Mouse (Mus musculus) lung, embryonic 15.5 days (tissue): ENCODE data around the gene Mok. TPM values are rescaled to one million over a fixed set of nuclear protein-coding genes. Genes with fewer than 3 reads are reported as not detected.

Experiments
- ATAC-seq: fragments of 200-750 bp; cut with Nextera tagmentation; 2 replicates; pipeline ENCODE4 v1.8.0; 2017; ENCODE audit warnings: moderate number of reproducible peaks, borderline replicate concordance; ENCODE audit not compliant: low FRiP score, low TSS enrichment; ENCODE audit errors: extremely low read depth
- H3K27ac ChIP-seq: fragments of 300-500 bp; sonication (generic); 2 replicates; pipeline ENCODE4 v1.5.1; 2015; ENCODE audit warnings: moderate library complexity, mild to moderate bottlenecking, inconsistent platforms
- H3K27me3 ChIP-seq: fragments of 300-500 bp; sonication (generic); 2 replicates; pipeline ENCODE4 v1.6.1; 2015; ENCODE audit warnings: inconsistent platforms
- H3K36me3 ChIP-seq: fragments of 300-500 bp; sonication (generic); 2 replicates; pipeline ENCODE4 v1.6.1; 2015; ENCODE audit warnings: inconsistent platforms
- H3K4me1 ChIP-seq: fragments of 300-500 bp; sonication (generic); 2 replicates; pipeline ENCODE4 v1.6.1; 2015; ENCODE audit warnings: inconsistent platforms
- H3K4me2 ChIP-seq: fragments of 300-500 bp; sonication (generic); 2 replicates; pipeline ENCODE4 v1.6.1; 2015; ENCODE audit warnings: inconsistent platforms, mild to moderate bottlenecking, moderate library complexity
- H3K4me3 ChIP-seq: fragments of 300-500 bp; sonication (generic); 2 replicates; pipeline ENCODE4 v1.5.1; 2015; ENCODE audit warnings: mild to moderate bottlenecking, inconsistent platforms
- H3K9ac ChIP-seq: fragments of 300-500 bp; sonication (generic); 2 replicates; pipeline ENCODE4 v1.6.1; 2015; ENCODE audit warnings: inconsistent platforms
- H3K9me3 ChIP-seq: fragments of 300-500 bp; sonication (generic); 2 replicates; pipeline ENCODE4 v1.6.1; 2016; ENCODE audit warnings: inconsistent platforms
- WGBS: fragments of 180-500 bp; shearing (Covaris S2); methylation state at CpG from one replicate; pipeline ENCODE4 v1.1.7; 2015; 5-methylcytosine and 5-hydroxymethylcytosine counted together
- polyA plus RNA-seq: library from polyadenylated mRNA; unstranded; fragments of >200 nt; fragmentation: Nextera tagmentation; extraction: Ambion mirVana; gene quantifications from 2 replicates; pipeline ENCODE4 v1.2.1, GENCODE M21; 2015

The Mok gene
- polyA plus RNA-seq, 1 experiment from 2014 or later = 7.4 TPM

- Histone ChIP-seq H3K36me3 (no peaks in the 10 kb centered on the region), H3K4me3 (peak overlapping the region; percentile 62), H3K27me3 (no peaks in the 10 kb centered on the region), H3K4me1 (peaks cover 23% of the 10 kb centered on the region), H3K9ac (peak overlapping the region; percentile 54), H3K4me2 (peak overlapping the region; percentile 84), H3K27ac (peak overlapping the region; percentile 85), H3K9me3 (no peaks in the 10 kb centered on the region)
- under 1% methylated on average over 36 of the region's 36 CpGs for WGBS
- ATAC-seq = peak; percentile 93
These were observed 4.6 kb upstream of the Mok start for GRCm38 (mm10) chr12:110845131-110845880.

GRCm38 (mm10) chr12:110844227-110845130, 3.7 kb upstream of the Mok start:
- H3K9me3 ChIP-seq = no peaks in the 10 kb centered on the region
- peak overlapping the region; percentile 49 for H3K9ac ChIP-seq
- H3K4me3 ChIP-seq = peak overlapping the region; percentile 62
- peak overlapping the region; percentile 85 for H3K27ac ChIP-seq
- H3K27me3 ChIP-seq = no peaks in the 10 kb centered on the region
- under 1% methylated on average over 42 of the region's 42 CpGs for WGBS
- peak; percentile 31; the same call in 1 of the 2 replicates for ATAC-seq
- no peaks in the 10 kb centered on the region for H3K36me3 ChIP-seq
- H3K4me2 ChIP-seq = peak overlapping the region; percentile 84
- H3K4me1 ChIP-seq = peaks cover 23% of the 10 kb centered on the region

GRCm38 (mm10) chr12:110843194-110844048, 2.7 kb upstream of the Mok start:
- no peaks in the 10 kb centered on the region for H3K9me3 ChIP-seq
- 0 out of 2 replicates have a peak overlapping the region, but pooled peaks have one; percentile 85 for H3K27ac ChIP-seq
- 17% methylated on average over 32 of the region's 32 CpGs for WGBS
- no peaks in the 10 kb centered on the region for H3K36me3 ChIP-seq
- ATAC-seq = no peak
- peak overlapping the region; percentile 49 for H3K9ac ChIP-seq
- H3K4me3 ChIP-seq = peak overlapping the region; percentile 62
- peaks cover 23% of the 10 kb centered on the region for H3K4me1 ChIP-seq
- no peaks in the 10 kb centered on the region for H3K27me3 ChIP-seq
- peak overlapping the region; percentile 84 for H3K4me2 ChIP-seq

- Histone ChIP-seq H3K27me3 (no peaks in the 10 kb centered on the region), H3K4me2 (no peak overlapping the region), H3K4me1 (peaks cover 23% of the 10 kb centered on the region), H3K9me3 (no peaks in the 10 kb centered on the region), H3K36me3 (no peaks in the 10 kb centered on the region), H3K9ac (no peak overlapping the region), H3K27ac (no peak overlapping the region), H3K4me3 (no peak overlapping the region; the same call in 1 of the 2 replicates)
- 70% methylated on average over 5 of the region's 5 CpGs for WGBS
- ATAC-seq = no peak
These were observed 1.2 kb upstream of the Mok start for GRCm38 (mm10) chr12:110841731-110842493.

- no peak for ATAC-seq
- Histone ChIP-seq H3K4me3 (no peak overlapping the region), H3K36me3 (no peaks in the 10 kb centered on the region), H3K4me1 (peaks cover 2% of the 10 kb centered on the region; the same call in 1 of the 2 replicates), H3K27ac (no peak overlapping the region), H3K27me3 (no peaks in the 10 kb centered on the region), H3K9me3 (no peaks in the 10 kb centered on the region), H3K9ac (no peak overlapping the region), H3K4me2 (no peak overlapping the region)
- WGBS = 83% methylated on average over 8 of the region's 8 CpGs
These were observed 2.9 kb downstream of the Mok start for GRCm38 (mm10) chr12:110837850-110838249.

- Histone ChIP-seq H3K4me2 (no peak overlapping the region), H3K9ac (no peak overlapping the region), H3K4me1 (peaks cover 2% of the 10 kb centered on the region; the same call in 1 of the 2 replicates), H3K27me3 (no peaks in the 10 kb centered on the region), H3K27ac (peak overlapping the region; percentile 32), H3K4me3 (no peak overlapping the region), H3K36me3 (no peaks in the 10 kb centered on the region), H3K9me3 (no peaks in the 10 kb centered on the region)
- 41% methylated on average over 5 of the region's 5 CpGs for WGBS
- no peak for ATAC-seq
These were observed 3.4 kb downstream of the Mok start for GRCm38 (mm10) chr12:110837192-110837841.

- no peak for ATAC-seq
- no peaks in the 10 kb centered on the region for H3K9me3 ChIP-seq
- WGBS = 35% methylated on average over 6 of the region's 6 CpGs
- H3K36me3 ChIP-seq = no peaks in the 10 kb centered on the region
- H3K4me3 ChIP-seq = no peak overlapping the region
- peak overlapping the region; percentile 32 for H3K27ac ChIP-seq
- no peak overlapping the region for H3K4me2 ChIP-seq
- no peak overlapping the region for H3K9ac ChIP-seq
- H3K4me1 ChIP-seq = peaks cover 2% of the 10 kb centered on the region; the same call in 1 of the 2 replicates
- H3K27me3 ChIP-seq = no peaks in the 10 kb centered on the region
These were observed 4.0 kb downstream of the Mok start for GRCm38 (mm10) chr12:110836729-110837128.

- Histone ChIP-seq H3K27me3 (no peaks in the 10 kb centered on the region), H3K4me3 (no peak overlapping the region), H3K9ac (no peak overlapping the region), H3K4me2 (no peak overlapping the region), H3K4me1 (no peaks in the 10 kb centered on the region; the same call in 1 of the 2 replicates), H3K9me3 (no peaks in the 10 kb centered on the region), H3K36me3 (no peaks in the 10 kb centered on the region), H3K27ac (no peak overlapping the region)
- WGBS = 92% methylated on average over 3 of the region's 3 CpGs
- no peak for ATAC-seq
These were observed 5.6 kb downstream of the Mok start for GRCm38 (mm10) chr12:110835182-110835581.

- Histone ChIP-seq H3K27me3 (no peaks in the 10 kb centered on the region), H3K9ac (no peak overlapping the region), H3K36me3 (no peaks in the 10 kb centered on the region), H3K27ac (no peak overlapping the region), H3K4me1 (no peaks in the 10 kb centered on the region), H3K9me3 (no peaks in the 10 kb centered on the region), H3K4me2 (no peak overlapping the region), H3K4me3 (no peak overlapping the region)
- no peak for ATAC-seq
- WGBS = 81% methylated on average over 9 of the region's 11 CpGs
These were observed 10.3 kb downstream of the Mok start for GRCm38 (mm10) chr12:110830293-110831024.

GRCm38 (mm10) chr12:110828908-110829307, 11.8 kb downstream of the Mok start:
- Histone ChIP-seq H3K9me3 (no peaks in the 10 kb centered on the region), H3K4me3 (no peak overlapping the region), H3K4me2 (no peak overlapping the region), H3K36me3 (no peaks in the 10 kb centered on the region), H3K9ac (no peak overlapping the region), H3K27ac (no peak overlapping the region), H3K27me3 (no peaks in the 10 kb centered on the region), H3K4me1 (no peaks in the 10 kb centered on the region)
- ATAC-seq = no peak
- 95% methylated on average over 4 of the region's 4 CpGs for WGBS
